Mouse (Mus musculus) CH12.LX (cell line): ENCODE data around the gene Samsn1. TPM values are rescaled to one million over a fixed set of nuclear protein-coding genes. Genes with fewer than 3 reads are reported as not detected.

Experiments used
- DNase-seq: peaks from one replicate; pipeline ENCODE4 v3.0.0-alpha.2; 2013; ENCODE audit errors: extremely low read depth
- H3K27ac ChIP-seq: 2 replicates; pipeline ENCODE4 v1.5.1; 2012; ENCODE audit warnings: low read depth, mild to moderate bottlenecking, control low read depth, moderate library complexity; ENCODE audit not compliant: insufficient read depth
- H3K27me3 ChIP-seq: replicated peaks from 2 replicates; pipeline ENCODE3; 2012; ENCODE audit warnings: inconsistent platforms
- H3K36me3 ChIP-seq, 2 experiments: replicated peaks in 1 of 2; 2 replicates each; pipeline versions ENCODE3 to v1.6.1; 2012; ENCODE audit warnings: inconsistent platforms in 1 of 2, low read length in 1 of 2, mild to moderate bottlenecking in 1 of 2, mixed read lengths in 1 of 2, moderate library complexity in 1 of 2; ENCODE audit not compliant: control insufficient read depth in 1 of 2, insufficient read depth in 1 of 2
- H3K4me1 ChIP-seq, 2 experiments: 2 replicates each; pipeline ENCODE4 v1.6.1; 2012; ENCODE audit warnings: inconsistent platforms in 1 of 2, moderate library complexity in 1 of 2; ENCODE audit not compliant: insufficient read depth in 2 of 2, control insufficient read depth in 1 of 2
- H3K4me2 ChIP-seq: 2 replicates; pipeline ENCODE4 v1.6.1; 2012; ENCODE audit warnings: low read depth, mild to moderate bottlenecking, control low read depth; ENCODE audit not compliant: poor library complexity, insufficient read depth, severe bottlenecking
- H3K4me3 ChIP-seq, 3 experiments: fragments of 150-350 bp in 1 of 3; sonication (generic) in 1 of 3; replicated peaks in 1 of 3; 2 replicates each; pipeline versions ENCODE3 to v1.5.1; 2011 to 2012; ENCODE audit warnings: low read depth in 2 of 3, low read length in 2 of 3, mild to moderate bottlenecking in 2 of 3, moderate library complexity in 2 of 3, control low read depth in 1 of 3, improper control_type of control experiment in 1 of 3, inconsistent platforms in 1 of 3, mixed read lengths in 1 of 3; ENCODE audit not compliant: poor library complexity in 1 of 3
- H3K79me2 ChIP-seq: replicated peaks from 2 replicates; pipeline ENCODE4 v1.6.1; 2012; ENCODE audit warnings: mild to moderate bottlenecking, moderate library complexity; ENCODE audit not compliant: control insufficient read depth, poor library complexity, insufficient read depth, severe bottlenecking; ENCODE audit errors: extremely low read depth
- H3K9ac ChIP-seq: 2 replicates; pipeline ENCODE4 v1.6.1; 2012; ENCODE audit warnings: low read depth, mild to moderate bottlenecking, control low read depth, moderate library complexity; ENCODE audit not compliant: insufficient read depth
- H3K9me3 ChIP-seq: replicated peaks from 2 replicates; pipeline ENCODE3; 2012; ENCODE audit warnings: low read length, inconsistent platforms, mixed read lengths
- BHLHE40 ChIP-seq: IDR thresholded peaks from 2 replicates; pipeline ENCODE4 v1.6.1; 2011; ENCODE audit warnings: mild to moderate bottlenecking, low read depth, low read length, improper control_type of control experiment
- CHD1 ChIP-seq: IDR thresholded peaks from 2 replicates; pipeline ENCODE4 v1.6.1; 2012; ENCODE audit warnings: low read depth, low read length, improper control_type of control experiment, inconsistent platforms
- CHD2 ChIP-seq: IDR thresholded peaks from 2 replicates; pipeline ENCODE4 v1.6.1; 2011; ENCODE audit warnings: low read length, improper control_type of control experiment
- CTCF ChIP-seq, 2 experiments: IDR thresholded peaks in 1 of 2; conservative IDR thresholded peaks in 1 of 2; 2 replicates each; pipeline ENCODE4 v1.5.1; 2011 to 2012; ENCODE audit warnings: low read depth in 2 of 2, low read length in 2 of 2, improper control_type of control experiment in 1 of 2, inconsistent platforms in 1 of 2, mild to moderate bottlenecking in 1 of 2, moderate library complexity in 1 of 2
- EP300 ChIP-seq: IDR thresholded peaks from 2 replicates; pipeline ENCODE4 v1.6.1; 2011; ENCODE audit warnings: low read length, improper control_type of control experiment
- ETS1 ChIP-seq: conservative IDR thresholded peaks from 2 replicates; pipeline ENCODE4 v1.6.1; 2012; ENCODE audit warnings: low read depth, mild to moderate bottlenecking, inconsistent platforms, low read length, improper control_type of control experiment, moderate library complexity
- GABPA ChIP-seq: IDR thresholded peaks from 2 replicates; pipeline ENCODE4 v1.6.1; 2012; ENCODE audit warnings: low read depth, low read length, improper control_type of control experiment, inconsistent platforms; ENCODE audit not compliant: insufficient replicate concordance
- IRF4 ChIP-seq: IDR thresholded peaks from 2 replicates; pipeline ENCODE4 v1.6.1; 2014; ENCODE audit warnings: low read depth, mild to moderate bottlenecking, inconsistent platforms, low read length, improper control_type of control experiment
- JUN ChIP-seq: IDR thresholded peaks from 2 replicates; pipeline ENCODE4 v1.6.1; 2011; ENCODE audit warnings: low read depth, mild to moderate bottlenecking, low read length, improper control_type of control experiment, moderate library complexity; ENCODE audit not compliant: insufficient read depth
- KAT2A ChIP-seq: IDR thresholded peaks from 2 replicates; pipeline ENCODE4 v1.6.1; 2012; ENCODE audit warnings: low read length, improper control_type of control experiment, inconsistent platforms; ENCODE audit not compliant: insufficient replicate concordance
- MAX ChIP-seq: IDR thresholded peaks from 2 replicates; pipeline ENCODE4 v1.6.1; 2011; ENCODE audit warnings: low read length, improper control_type of control experiment
- MEF2A ChIP-seq: IDR thresholded peaks from 2 replicates; pipeline ENCODE4 v1.6.1; 2014; ENCODE audit warnings: low read depth, mild to moderate bottlenecking, inconsistent platforms, low read length, improper control_type of control experiment, borderline replicate concordance
- MXI1 ChIP-seq: IDR thresholded peaks from 2 replicates; pipeline ENCODE4 v1.6.1; 2011; ENCODE audit warnings: mild to moderate bottlenecking, low read depth, low read length, improper control_type of control experiment
- MYC ChIP-seq: IDR thresholded peaks from 2 replicates; pipeline ENCODE4 v1.6.1; 2011; ENCODE audit warnings: low read depth, mild to moderate bottlenecking, improper control_type of control experiment, low read length
- NRF1 ChIP-seq: IDR thresholded peaks from 2 replicates; pipeline ENCODE4 v1.6.1; 2014; ENCODE audit warnings: low read depth, mild to moderate bottlenecking, inconsistent platforms, low read length, improper control_type of control experiment, moderate library complexity
- RAD21 ChIP-seq: IDR thresholded peaks from 2 replicates; pipeline ENCODE4 v1.6.1; 2011; ENCODE audit warnings: low read depth, mild to moderate bottlenecking, low read length, improper control_type of control experiment, moderate library complexity
- RCOR1 ChIP-seq: conservative IDR thresholded peaks from 2 replicates; pipeline ENCODE4 v1.6.1; 2012; ENCODE audit warnings: low read depth, mild to moderate bottlenecking, inconsistent platforms, low read length, improper control_type of control experiment
- SIN3A ChIP-seq: IDR thresholded peaks from 2 replicates; pipeline ENCODE4 v1.6.1; 2012; ENCODE audit warnings: low read length, improper control_type of control experiment, inconsistent platforms
- SMC3 ChIP-seq: IDR thresholded peaks from 2 replicates; pipeline ENCODE4 v1.6.1; 2011; ENCODE audit warnings: low read depth, low read length, improper control_type of control experiment
- TBP ChIP-seq: conservative IDR thresholded peaks from 2 replicates; pipeline ENCODE4 v1.6.1; 2011; ENCODE audit warnings: low read depth, low read length, improper control_type of control experiment
- TCF12 ChIP-seq: IDR thresholded peaks from 2 replicates; pipeline ENCODE4 v1.6.1; 2014; ENCODE audit warnings: low read depth, mild to moderate bottlenecking, inconsistent platforms, low read length, improper control_type of control experiment
- USF1 ChIP-seq: IDR thresholded peaks from 2 replicates; pipeline ENCODE4 v1.6.1; 2014; ENCODE audit warnings: low read depth, mild to moderate bottlenecking, inconsistent platforms, low read length, improper control_type of control experiment
- USF2 ChIP-seq: conservative IDR thresholded peaks from 2 replicates; pipeline ENCODE4 v1.6.1; 2011; ENCODE audit warnings: low read depth, low read length, improper control_type of control experiment
- ZKSCAN1 ChIP-seq: IDR thresholded peaks from 2 replicates; pipeline ENCODE4 v1.6.1; 2012; ENCODE audit warnings: low read depth, inconsistent platforms, low read length, improper control_type of control experiment, borderline replicate concordance
- ZNF384 ChIP-seq: IDR thresholded peaks from 2 replicates; pipeline ENCODE4 v1.6.1; 2012; ENCODE audit warnings: low read depth, low read length, improper control_type of control experiment, inconsistent platforms
- dilution Hi-C: fragments of 300-500 bp; cut with MboI; formaldehyde crosslinking; loops from 2 replicates; pipeline ENCODE4 v1.14.3; 2020; ENCODE audit warnings: low sequenced_read_pairs; ENCODE audit not compliant: extremely low pct_unique_long_range_greater_than_20kb, extremely low pct_ligation_motif_present
- in situ Hi-C: fragments of 300-500 bp; cut with MboI; formaldehyde crosslinking; loops from 3 replicates; pipeline ENCODE4 v1.14.3; 2019; ENCODE audit warnings: low sequenced_read_pairs, low pct_ligation_motif_present, low pct_unique_long_range_greater_than_20kb, mixed read lengths
- polyA plus RNA-seq: library from polyadenylated mRNA; unstranded; fragments of >175 nt; gene quantifications from 2 replicates; pipeline ENCODE4 v1.2.1, GENCODE M21; 2012; ENCODE audit warnings: low read depth; ENCODE audit not compliant: insufficient read length
- total RNA-seq, 2 experiments: library from RNA; depleted of rRNA; stranded (reverse); fragments of 300-350 nt in 1 of 2; fragments of >200 nt in 1 of 2; gene quantifications; 2 replicates each; pipeline ENCODE4 v1.2.3; 2012 to 2014

Samsn1 gene
- total and polyA plus RNA-seq, 3 experiments: 27.7 to 76.9 (median 29.6) TPM

DNA sequence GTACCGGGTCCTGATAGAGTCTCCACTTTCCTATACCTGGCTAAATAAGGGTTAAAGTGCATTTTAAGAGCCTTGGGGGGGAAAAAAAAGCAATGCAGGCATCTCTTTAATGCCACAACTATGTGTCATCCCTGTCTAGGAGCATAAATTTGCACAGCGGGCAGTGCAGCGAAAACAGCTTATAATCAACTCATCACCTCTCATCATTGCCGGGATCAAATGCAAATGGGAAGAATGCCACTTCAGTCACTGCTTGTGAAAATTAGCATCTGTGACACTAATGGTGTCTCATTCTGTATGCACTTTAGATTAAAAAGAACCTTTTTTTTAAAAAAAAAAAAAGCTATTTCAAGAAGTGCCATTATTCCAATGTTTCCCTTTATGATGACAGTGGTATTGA lies 118.0 kb downstream of the Samsn1 start:
- no peak for TF ChIP-seq USF1
- no peak for TF ChIP-seq MEF2A
- no peak for TF ChIP-seq IRF4
- no peak for TF ChIP-seq MXI1
- TF ChIP-seq CTCF (conservative IDR thresholded peaks at IDR 0.05 in 1 of 2, IDR thresholded peaks at IDR 0.05 in 1 of 2; ENCODE audit: low read depth in 2 of 2, low read length in 2 of 2): no peak
- TF ChIP-seq USF2: no peak
- TF ChIP-seq SMC3: no peak
- no peak for TF ChIP-seq JUN
- TF ChIP-seq ETS1: no peak
- TF ChIP-seq MAX: no peak
- no peak for TF ChIP-seq CHD2
- TF ChIP-seq MYC: no peak
- TF ChIP-seq NRF1: no peak
- TF ChIP-seq RCOR1: no peak
- no peak for TF ChIP-seq EP300
- Histone ChIP-seq H3K79me2 (peaks cover 9% of the 10 kb centered on the region; the same call in 1 of the 2 replicates), H3K4me2 (no peak overlapping the region), H3K4me3 (no peak overlapping the region), H3K27ac (no peak overlapping the region), H3K9ac (no peak overlapping the region), H3K27me3 (no peaks in the 10 kb centered on the region), H3K9me3 (no peaks in the 10 kb centered on the region), H3K4me1 (peaks cover 6 to 18% of the 10 kb centered on the region in 2 experiments; a peak in 3 of 4 replicates), H3K36me3 (peaks cover 0 to 18% of the 10 kb centered on the region in 2 experiments)
- DNase-seq: no peak
- in situ Hi-C loops (no loop called here), dilution Hi-C loops (no loop called here)

DNA sequence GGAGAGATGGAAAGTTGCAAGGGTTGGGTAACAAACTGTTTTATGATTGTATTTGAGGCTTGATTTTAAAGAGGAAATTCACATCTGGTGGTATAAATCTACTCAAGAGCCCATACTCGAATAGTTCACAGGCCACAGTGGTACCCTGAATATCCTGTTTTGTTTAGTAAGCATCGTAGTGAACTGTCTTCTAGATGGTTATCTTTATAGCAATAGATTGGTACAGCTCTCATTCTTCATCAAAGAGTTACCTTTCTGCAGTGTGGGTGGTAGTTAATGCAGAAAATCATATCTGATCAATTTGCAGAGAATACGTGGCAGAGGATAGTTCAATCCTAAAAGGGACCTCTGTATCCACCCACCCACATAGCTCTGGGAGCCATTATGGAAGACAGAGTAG lies 119.1 kb downstream of the Samsn1 start:
- H3K9ac ChIP-seq: no peak overlapping the region
- no peak overlapping the region for H3K4me3 ChIP-seq
- H3K79me2 ChIP-seq: peaks cover 7% of the 10 kb centered on the region; the same call in 1 of the 2 replicates
- H3K27ac ChIP-seq: no peak overlapping the region
- no peak for DNase-seq
- TF ChIP-seq RCOR1 (no peak), BHLHE40 (no peak), KAT2A (no peak), CHD2 (no peak), ZNF384 (no peak), MAX (no peak), TBP (no peak), RAD21 (no peak), MYC (no peak), ZKSCAN1 (no peak), CHD1 (no peak), GABPA (no peak), SIN3A (no peak), TCF12 (no peak)
- H3K4me2 ChIP-seq: no peak overlapping the region
- dilution Hi-C loops (no loop called here), in situ Hi-C loops (no loop called here)
- peaks cover 6 to 18% of the 10 kb centered on the region in 2 experiments; a peak in 3 of 4 replicates for H3K4me1 ChIP-seq
- H3K9me3 ChIP-seq: no peaks in the 10 kb centered on the region
- H3K36me3 ChIP-seq: peaks cover 0 to 22% of the 10 kb centered on the region in 2 experiments
- H3K27me3 ChIP-seq: no peaks in the 10 kb centered on the region
